Mouse (Mus musculus) monocyte, adult 5-6 weeks (primary cell): ENCODE data around the gene Zbtb39. TPM values are rescaled to one million over a fixed set of nuclear protein-coding genes. Genes with fewer than 3 reads are reported as not detected.

ENCODE experiments used
- ATAC-seq: fragments of 153-309, 156-312 bp; replicated peaks from 2 replicates; pipeline ENCODE4 v1.8.0; 2017; ENCODE audit warnings: mild to moderate bottlenecking; ENCODE audit not compliant: low TSS enrichment, insufficient number of reproducible peaks, severe bottlenecking, poor library complexity, low FRiP score
- total RNA-seq: library from RNA; stranded (forward); fragments of 200-1000, 200-491, 200-594 nt; gene quantifications from 3 replicates; pipeline ENCODE4 v1.2.3, GENCODE M21; 2017

Zbtb39 gene
- total RNA-seq = 4.8 to 9.7 TPM (median 6.3 TPM) in 3 replicates

- ATAC-seq = no peak
Measured at GRCm38 (mm10) chr10:127739083-127739660, at the start of gene Zbtb39. Gene Zbtb39 (plus strand): TSS chr10:127739538.

- ATAC-seq = no peak
Measured at GRCm38 (mm10) chr10:127691053-127691452, 48.3 kb upstream of the Zbtb39 start.

DNA sequence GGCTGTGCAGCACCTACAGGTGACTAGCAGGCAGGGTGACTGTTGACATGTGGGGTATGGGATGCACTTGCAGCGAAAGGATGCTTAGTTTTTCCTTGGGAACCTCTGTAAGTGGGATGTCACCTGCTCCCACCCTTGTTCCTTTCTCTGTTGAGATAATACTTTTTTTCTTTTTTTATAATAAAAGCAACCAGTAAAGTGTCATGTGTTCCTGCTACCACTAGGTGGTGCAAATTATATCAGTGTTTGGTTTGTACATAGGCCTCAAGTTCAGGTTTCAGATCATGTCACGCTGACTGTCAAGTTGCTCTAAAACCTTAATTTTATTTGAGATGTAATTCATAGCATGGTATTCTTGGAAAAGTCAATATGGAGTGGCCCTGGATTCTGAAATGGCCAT, 44.7 kb upstream of the Zbtb39 start:
- 0 out of 2 replicates have a peak, but pooled peaks have one; percentile 64 for ATAC-seq

DNA sequence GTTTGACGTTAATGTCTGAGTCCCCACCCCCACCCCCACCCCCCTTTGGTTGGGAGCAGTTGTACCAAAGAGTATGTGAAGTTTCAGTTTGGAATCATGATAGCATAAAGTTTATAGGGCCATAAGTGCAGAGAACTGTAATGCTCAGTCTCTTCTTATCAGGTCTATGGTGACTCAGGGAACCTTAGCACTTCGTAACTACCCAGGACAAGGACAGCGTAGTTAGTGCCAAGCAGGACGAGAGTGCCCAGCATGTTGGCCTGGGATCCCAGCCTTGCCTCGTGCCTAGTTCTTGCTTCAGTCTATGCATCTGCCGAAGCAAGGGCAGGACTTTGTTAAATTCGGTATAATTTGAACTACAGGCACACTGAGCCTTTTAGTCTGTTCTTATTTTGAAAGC, 43.6 kb upstream of the Zbtb39 start:
- no peak for ATAC-seq

GRCm38 (mm10) chr10:127698966-127699365, 40.4 kb upstream of the Zbtb39 start:
- ATAC-seq = no peak

- no peak for ATAC-seq
Measured at GRCm38 (mm10) chr10:127703299-127703698, 36.0 kb upstream of the Zbtb39 start.

DNA sequence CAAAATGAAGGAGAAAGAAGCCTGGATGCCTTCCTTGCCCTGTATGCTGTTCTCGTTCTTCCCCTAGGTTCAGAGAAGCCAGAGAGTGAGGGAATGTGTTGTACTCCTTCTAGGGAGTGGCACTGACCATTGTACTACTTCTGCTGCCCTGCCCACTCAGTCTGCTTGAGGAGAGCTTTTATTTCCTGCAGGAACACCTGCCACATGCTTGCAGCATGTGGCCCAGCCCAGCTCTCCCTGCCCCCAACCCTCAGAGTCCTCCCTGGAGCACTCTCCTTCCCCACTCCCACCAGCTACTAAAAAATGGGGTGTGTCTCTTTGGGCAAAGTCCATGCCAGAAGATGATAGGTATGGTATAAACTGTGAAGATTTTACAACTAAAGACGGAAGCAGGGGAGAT, 35.0 kb upstream of the Zbtb39 start:
- no peak for ATAC-seq

- no peak for ATAC-seq
Measured at GRCm38 (mm10) chr10:127704766-127705220, 34.5 kb upstream of the Zbtb39 start, which contains the start of gene Myo1a. Gene Myo1a (plus strand): TSS chr10:127705170.

DNA sequence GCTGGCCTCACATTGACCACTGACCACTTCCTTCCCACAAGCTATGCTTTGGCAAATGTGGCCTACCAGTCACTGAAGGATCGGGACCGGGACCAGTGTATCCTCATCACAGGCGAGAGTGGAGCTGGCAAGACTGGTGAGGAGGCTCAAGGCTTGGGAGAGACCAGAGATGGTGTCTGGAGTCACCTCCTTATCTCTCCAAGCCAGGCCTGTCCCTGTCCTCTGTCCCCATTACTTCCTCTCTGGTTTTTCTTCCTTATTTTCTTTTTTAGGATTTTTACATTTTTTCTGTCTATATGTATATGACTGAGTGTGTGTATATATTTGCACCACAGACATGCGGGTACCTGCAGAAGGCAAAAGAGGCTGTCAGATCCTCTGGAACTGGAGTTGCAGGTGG, 33.6 kb upstream of the Zbtb39 start:
- ATAC-seq = no peak

GRCm38 (mm10) chr10:127707721-127708120, 31.6 kb upstream of the Zbtb39 start:
- no peak for ATAC-seq

DNA sequence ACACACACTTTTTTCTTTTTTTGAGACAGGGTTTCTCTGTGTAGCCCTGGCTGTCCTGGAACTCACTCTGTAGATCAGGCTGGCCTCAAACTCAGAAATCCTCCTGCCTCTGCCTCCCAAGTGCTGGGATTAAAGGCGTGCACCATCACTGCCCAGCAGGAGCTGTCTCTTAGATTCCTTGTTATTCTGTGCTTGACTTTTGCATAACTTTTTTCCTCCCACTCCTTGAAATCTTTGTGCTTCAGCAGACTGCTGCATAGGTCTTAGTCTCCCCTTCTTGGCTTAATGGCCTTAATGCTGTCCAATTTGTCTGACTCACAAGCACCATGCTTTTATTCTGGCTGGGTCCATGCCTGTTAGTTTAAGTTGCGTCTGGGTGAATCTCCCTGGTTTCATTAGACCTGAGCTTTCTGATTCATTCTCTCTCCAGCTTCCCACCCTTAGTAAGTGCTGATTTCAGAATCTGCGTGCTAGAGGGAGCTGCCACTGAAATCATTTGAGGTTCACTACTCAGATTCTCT, 30.4 kb upstream of the Zbtb39 start:
- ATAC-seq = no peak

GRCm38 (mm10) chr10:127710331-127710730, 29.0 kb upstream of the Zbtb39 start:
- ATAC-seq = no peak

DNA sequence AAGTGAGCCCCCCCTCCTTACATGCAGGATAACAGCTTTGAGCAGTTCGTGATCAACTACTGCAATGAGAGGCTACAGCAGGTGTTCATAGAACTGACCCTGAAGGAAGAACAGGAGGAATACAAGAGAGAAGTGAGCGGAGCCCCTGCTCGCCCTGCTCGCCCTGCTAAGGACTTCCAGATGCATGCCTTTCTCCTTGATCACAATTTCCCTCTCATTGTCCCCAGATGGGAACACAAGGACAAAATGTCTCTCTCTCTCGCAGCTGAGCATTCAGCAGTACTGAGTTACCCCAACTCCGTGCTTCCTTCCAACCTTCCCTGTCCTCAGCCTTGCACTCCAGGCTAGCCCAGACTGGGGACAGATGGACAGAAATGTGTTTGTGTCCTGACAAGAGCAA, 26.6 kb upstream of the Zbtb39 start:
- ATAC-seq = no peak

DNA sequence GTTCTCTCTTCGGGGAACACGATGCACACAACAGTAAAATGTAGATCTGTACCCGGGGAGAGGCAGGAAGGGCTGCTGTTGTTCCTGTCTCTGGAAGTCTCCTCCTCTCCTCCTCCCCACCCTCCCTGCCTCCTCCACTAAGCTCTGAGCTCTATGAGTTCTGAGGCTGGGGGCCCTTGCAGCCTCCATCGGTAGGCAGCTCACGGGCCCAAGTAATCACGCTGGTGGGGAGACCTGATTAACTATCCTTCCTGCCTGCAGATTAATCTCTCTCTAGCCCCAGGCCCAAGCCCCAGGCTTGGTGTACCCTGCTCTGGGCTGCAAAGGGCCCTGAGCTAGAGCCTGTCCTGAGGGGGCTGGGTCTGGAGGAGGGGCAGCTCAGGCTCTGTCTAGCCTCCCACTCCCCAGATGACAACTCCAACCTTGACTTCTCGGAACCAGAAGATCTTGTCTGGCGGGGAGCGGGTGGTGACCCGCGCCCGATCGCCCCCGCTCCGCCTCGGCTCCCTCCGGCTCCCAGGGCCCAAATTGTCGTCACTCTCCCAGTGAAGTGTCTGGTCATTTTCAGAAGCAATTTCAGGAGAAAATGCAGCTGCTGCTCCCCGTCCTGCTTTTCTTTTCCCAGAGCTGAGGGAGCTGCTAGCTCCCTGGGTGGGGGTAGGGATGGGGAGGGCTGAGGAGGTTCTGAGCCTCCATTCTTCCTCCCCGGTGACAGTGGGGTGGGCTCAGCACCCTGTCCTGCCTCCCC, 17.5 kb upstream of the Zbtb39 start:
- no peak for ATAC-seq

DNA sequence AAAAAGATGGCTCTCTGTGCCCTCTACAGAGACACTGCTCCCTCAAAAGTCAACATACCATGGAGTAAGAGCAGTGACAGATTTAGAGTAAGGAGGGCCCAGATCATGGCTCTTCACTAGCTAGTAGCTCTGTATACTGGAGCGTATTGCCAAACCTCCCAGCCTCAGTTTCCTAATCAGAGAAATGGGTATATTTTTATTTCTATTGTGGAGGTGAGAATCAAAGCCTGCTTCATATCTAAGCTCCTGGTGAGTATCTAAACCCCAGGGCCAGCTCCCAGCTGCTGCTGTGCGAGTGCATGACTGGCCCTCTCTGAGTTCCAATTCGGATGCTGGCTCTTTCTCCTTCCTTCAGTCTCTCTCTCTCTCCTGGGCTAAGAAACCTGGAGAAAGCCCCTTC, 15.2 kb upstream of the Zbtb39 start, which contains the start of gene Tac2:
TSS of gene Tac2 (plus strand) at position 301 of the 400 bp plus-strand sequence.
- no peak for ATAC-seq

GRCm38 (mm10) chr10:127725136-127725535, 14.2 kb upstream of the Zbtb39 start:
- ATAC-seq = no peak

DNA sequence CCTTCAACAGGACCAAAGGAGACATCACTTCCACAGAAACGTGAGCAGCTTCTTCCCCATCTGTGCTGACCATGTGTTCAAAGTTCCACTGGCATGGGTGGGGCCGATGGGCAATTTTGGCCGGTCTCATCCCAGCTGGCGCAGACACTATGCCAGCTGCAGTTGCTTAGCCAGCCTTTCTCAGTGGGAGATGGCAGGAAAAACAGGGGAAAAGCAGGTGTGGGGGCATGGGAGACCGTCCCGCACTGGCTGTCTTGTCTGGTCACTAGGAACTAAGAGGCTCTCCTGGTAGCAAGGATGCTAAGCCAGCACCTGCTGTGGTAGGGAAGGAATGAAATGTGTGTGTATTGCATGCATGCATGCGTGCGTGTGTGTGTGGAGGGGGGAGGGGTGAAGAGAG, 10.9 kb upstream of the Zbtb39 start:
- no peak for ATAC-seq

GRCm38 (mm10) chr10:127730285-127730932, 8.9 kb upstream of the Zbtb39 start:
- ATAC-seq = no peak

- ATAC-seq = no peak
Measured at GRCm38 (mm10) chr10:127730933-127731310, 8.4 kb upstream of the Zbtb39 start.
